Mouse (Mus musculus) kidney, adult 2 months (tissue): ENCODE measurements around the gene Nthl1.

Experiments
- CTCF ChIP-seq: fragments of 200-500 bp; conservative IDR thresholded peaks from 2 replicates; pipeline ENCODE4 v1.5.1; 2011; ENCODE audit warnings: low read depth, mild to moderate bottlenecking, control low read depth, low read length, moderate library complexity, mixed read lengths; ENCODE audit not compliant: insufficient read depth, insufficient read length
- POLR2A ChIP-seq: fragments of 200-500 bp; IDR thresholded peaks from one replicate; pipeline ENCODE4 v1.6.1; 2011; ENCODE audit warnings: low read depth, low read length, control low read depth

DNA sequence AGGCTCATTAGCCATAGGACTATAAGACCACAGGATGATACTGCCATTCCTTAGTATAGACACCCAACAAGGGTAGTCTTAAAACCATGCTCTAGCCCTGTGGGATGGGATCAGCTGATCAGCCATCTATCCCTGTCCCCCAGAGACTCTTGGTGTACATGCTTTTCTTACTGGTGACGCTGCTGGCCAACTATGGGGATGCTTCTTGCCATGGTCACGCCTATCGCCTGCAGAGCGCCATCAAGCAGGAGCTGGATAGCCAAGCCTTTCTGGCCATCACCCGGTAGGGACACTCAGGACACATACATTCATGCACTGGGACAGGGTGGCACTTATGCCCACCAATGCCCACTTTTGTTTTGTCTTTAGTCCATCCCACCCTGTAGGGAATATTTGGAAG, 40.8 kb upstream of the Nthl1 start:
- no peak for TF ChIP-seq CTCF
- TF ChIP-seq POLR2A: no peak
